Mouse (Mus musculus) brain, embryonic 14.5 days (tissue): ENCODE results near the gene Ltv1.

Source experiments
- CTCF ChIP-seq: fragments of 200-500 bp; IDR thresholded peaks from 2 replicates; pipeline ENCODE4 v1.5.1; 2012; ENCODE audit warnings: inconsistent platforms, mild to moderate bottlenecking, moderate library complexity, borderline replicate concordance; ENCODE audit not compliant: insufficient read depth, insufficient read length; ENCODE audit errors: extremely low read depth
- POLR2A ChIP-seq: fragments of 200-500 bp; IDR thresholded peaks from 2 replicates; pipeline ENCODE4 v1.6.1; 2012; ENCODE audit warnings: mild to moderate bottlenecking, inconsistent platforms, borderline replicate concordance; ENCODE audit not compliant: poor library complexity, insufficient read depth, insufficient read length, severe bottlenecking; ENCODE audit errors: extremely low read depth

- TF ChIP-seq CTCF (no peak), POLR2A (no peak)
Observed at GRCm38 (mm10) chr10:13168461-13168860, 24.5 kb downstream of the Ltv1 start.
